Mouse (Mus musculus) MEL (cell line): ENCODE results near the gene Svs6.

Experiments
- CTCF ChIP-seq, 3 experiments: IDR thresholded peaks in 2 of 3; conservative IDR thresholded peaks in 1 of 3; 2 replicates each; pipeline ENCODE4 v1.5.1; 2011 to 2012; ENCODE audit warnings: low read length in 3 of 3, low read depth in 2 of 3, mild to moderate bottlenecking in 2 of 3, improper control_type of control experiment in 1 of 3, inconsistent platforms in 1 of 3, mixed read lengths in 1 of 3, moderate library complexity in 1 of 3; ENCODE audit not compliant: control insufficient read depth in 1 of 3, insufficient read depth in 1 of 3, poor library complexity in 1 of 3, severe bottlenecking in 1 of 3
- EP300 ChIP-seq, 2 experiments: IDR thresholded peaks; 2 replicates each; pipeline ENCODE4 v1.6.1; 2011; ENCODE audit warnings: improper control_type of control experiment in 2 of 2, low read length in 2 of 2, low read depth in 1 of 2, mild to moderate bottlenecking in 1 of 2
- HCFC1 ChIP-seq: IDR thresholded peaks from 2 replicates; pipeline ENCODE4 v1.6.1; 2012; ENCODE audit warnings: low read depth, mild to moderate bottlenecking, inconsistent platforms, low read length, improper control_type of control experiment, moderate library complexity
- NELFE ChIP-seq: IDR thresholded peaks from 2 replicates; pipeline ENCODE4 v1.6.1; 2011; ENCODE audit warnings: low read depth, low read length, improper control_type of control experiment
- POLR2AphosphoS5 ChIP-seq: IDR thresholded peaks from 2 replicates; pipeline ENCODE4 v1.6.1; 2012; ENCODE audit warnings: low read depth, borderline replicate concordance, mild to moderate bottlenecking, inconsistent platforms, low read length, moderate library complexity, mixed read lengths

GRCm38 (mm10) chr2:164366947-164367346 lies 50.4 kb downstream of the Svs6 start:
- no peak for TF ChIP-seq CTCF (IDR thresholded peaks at IDR 0.05 in 2 of 3, conservative IDR thresholded peaks at IDR 0.05 in 1 of 3; ENCODE audit: control insufficient read depth in 1 of 3, insufficient read depth in 1 of 3, low read depth in 2 of 3, low read length in 3 of 3, poor library complexity in 1 of 3, severe bottlenecking in 1 of 3)
- no peak for TF ChIP-seq NELFE
- no peak for TF ChIP-seq EP300 (IDR thresholded peaks at IDR 0.05; ENCODE audit: low read depth in 1 of 2, low read length in 2 of 2)
- no peak for TF ChIP-seq HCFC1
- no peak for TF ChIP-seq POLR2AphosphoS5
